Mouse (Mus musculus): ENCODE measurements around the gene Srd5a3.

The Srd5a3 gene

GRCm38 (mm10) chr5:76154434-76155165, 14.5 kb downstream of the Srd5a3 start:
- no peak for DNase-seq

GRCm38 (mm10) chr5:76159555-76159954, 19.5 kb downstream of the Srd5a3 start:
- no peak for DNase-seq

- no peak for DNase-seq
These were observed 20.0 kb downstream of the Srd5a3 start for GRCm38 (mm10) chr5:76160086-76160485.

GRCm38 (mm10) chr5:76161491-76161890, 21.4 kb downstream of the Srd5a3 start:
- no peak for DNase-seq

- DNase-seq: no peak
These were observed 22.9 kb downstream of the Srd5a3 start for GRCm38 (mm10) chr5:76162926-76163325.

GRCm38 (mm10) chr5:76163828-76164390, 23.8 kb downstream of the Srd5a3 start:
- no peak for DNase-seq

GRCm38 (mm10) chr5:76164827-76165226, 24.8 kb downstream of the Srd5a3 start:
- DNase-seq: no peak

GRCm38 (mm10) chr5:76170522-76170921, 30.5 kb downstream of the Srd5a3 start:
- no peak for DNase-seq

- DNase-seq: no peak
These were observed 31.0 kb downstream of the Srd5a3 start for GRCm38 (mm10) chr5:76171039-76171438.

- DNase-seq: no peak
These were observed 35.0 kb downstream of the Srd5a3 start for GRCm38 (mm10) chr5:76175051-76175450.

GRCm38 (mm10) chr5:76176411-76176810, 36.3 kb downstream of the Srd5a3 start:
- no peak for DNase-seq

GRCm38 (mm10) chr5:76176841-76177240, 36.8 kb downstream of the Srd5a3 start:
- no peak for DNase-seq

GRCm38 (mm10) chr5:76177664-76178063, 37.6 kb downstream of the Srd5a3 start:
- no peak for DNase-seq

- no peak for DNase-seq
These were observed 39.1 kb downstream of the Srd5a3 start for GRCm38 (mm10) chr5:76179171-76179570.

GRCm38 (mm10) chr5:76179791-76180190, 39.7 kb downstream of the Srd5a3 start:
- DNase-seq: no peak

- DNase-seq: no peak
These were observed 42.3 kb downstream of the Srd5a3 start for GRCm38 (mm10) chr5:76182326-76182725.

- DNase-seq: no peak
These were observed 43.1 kb downstream of the Srd5a3 start for GRCm38 (mm10) chr5:76183043-76183749.

GRCm38 (mm10) chr5:76183750-76184261, 43.7 kb downstream of the Srd5a3 start, which contains the start of gene Tmem165:
Gene Tmem165 (plus strand): TSS chr5:76183880.
- peak; percentile 92 for DNase-seq

- peak; percentile 83 for DNase-seq
These were observed 44.4 kb downstream of the Srd5a3 start for GRCm38 (mm10) chr5:76184286-76185080.

- no peak for DNase-seq
These were observed 47.8 kb downstream of the Srd5a3 start for GRCm38 (mm10) chr5:76187885-76188284.

- no peak for DNase-seq
These were observed 50.5 kb downstream of the Srd5a3 start for GRCm38 (mm10) chr5:76190609-76191008.

- DNase-seq: no peak
These were observed 53.0 kb downstream of the Srd5a3 start for GRCm38 (mm10) chr5:76193075-76193474.
